Mouse (Mus musculus) heart, adult 2 months (tissue): ENCODE results near the gene Gpr142. TPM values are rescaled to one million over a fixed set of nuclear protein-coding genes. Genes with fewer than 3 reads are reported as not detected.

ENCODE experiments used
- DNase-seq, 2 experiments: peaks; one replicate each; pipeline ENCODE4 v3.0.0; 2021
- H3K27ac ChIP-seq: fragments of 200-600 bp; 2 replicates; pipeline ENCODE4 v1.8.1; 2022
- H3K27me3 ChIP-seq: fragments of 200-500 bp; 2 replicates; pipeline ENCODE4 v1.6.1; 2012; ENCODE audit warnings: mild to moderate bottlenecking, low read length, inconsistent platforms, mixed read lengths; ENCODE audit not compliant: control insufficient read depth, insufficient read depth
- H3K36me3 ChIP-seq: fragments of 200-500 bp; 2 replicates; pipeline ENCODE4 v1.6.1; 2012; ENCODE audit warnings: low read length, inconsistent platforms; ENCODE audit not compliant: control insufficient read depth, insufficient read depth
- H3K4me1 ChIP-seq: fragments of 200-500 bp; 2 replicates; pipeline ENCODE4 v1.6.1; 2011; ENCODE audit warnings: low read length; ENCODE audit not compliant: control insufficient read depth, insufficient read depth
- H3K4me3 ChIP-seq: fragments of 200-600 bp; 2 replicates; pipeline ENCODE4 v1.8.1; 2022
- H3K79me2 ChIP-seq: fragments of 200-500 bp; replicated peaks from 2 replicates; pipeline ENCODE4 v1.6.1; 2012; ENCODE audit warnings: mild to moderate bottlenecking, inconsistent platforms, low read length, moderate library complexity, mixed read lengths; ENCODE audit not compliant: control insufficient read depth, insufficient read depth
- H3K9ac ChIP-seq: fragments of 200-500 bp; 2 replicates; pipeline ENCODE4 v1.6.1; 2012; ENCODE audit warnings: low read depth, mild to moderate bottlenecking, control low read depth, inconsistent platforms, low read length, mixed read lengths
- CTCF ChIP-seq: fragments of 200-600 bp; IDR thresholded peaks from 2 replicates; pipeline ENCODE4 v1.8.1; 2022; ENCODE audit warnings: antibody characterized with exemption, mild to moderate bottlenecking, moderate library complexity
- EP300 ChIP-seq: fragments of 200-500 bp; IDR thresholded peaks from 2 replicates; pipeline ENCODE4 v1.6.1; 2011; ENCODE audit warnings: low read depth, low read length, control low read depth; ENCODE audit not compliant: insufficient read depth
- POLR2A ChIP-seq: fragments of 200-500 bp; IDR thresholded peaks from 2 replicates; pipeline ENCODE4 v1.6.1; 2011; ENCODE audit warnings: mild to moderate bottlenecking, low read depth, low read length, control low read depth; ENCODE audit not compliant: insufficient read depth
- WGBS: fragments of 180-500 bp; shearing (Covaris S2); methylation state at CpG from one replicate; pipeline ENCODE4 v1.1.7; 2018; 5-methylcytosine and 5-hydroxymethylcytosine counted together
- intact Hi-C: fragments of 180-260 bp; cut with DNase I; formaldehyde crosslinking; loops from one replicate; pipeline ENCODE4 v1.15.1; 2025
- polyA plus RNA-seq: library from polyadenylated mRNA; depleted of rRNA; stranded (reverse); fragments of >200 nt; gene quantifications from 2 replicates; pipeline ENCODE4 v1.2.3, GENCODE M21; 2012
- total RNA-seq, 2 experiments: library from RNA; stranded (reverse); gene quantifications; 2 replicates each; pipeline ENCODE4 v1.2.3; 2021

Gpr142 gene
- total and polyA plus RNA-seq, 3 experiments = not detected

DNA sequence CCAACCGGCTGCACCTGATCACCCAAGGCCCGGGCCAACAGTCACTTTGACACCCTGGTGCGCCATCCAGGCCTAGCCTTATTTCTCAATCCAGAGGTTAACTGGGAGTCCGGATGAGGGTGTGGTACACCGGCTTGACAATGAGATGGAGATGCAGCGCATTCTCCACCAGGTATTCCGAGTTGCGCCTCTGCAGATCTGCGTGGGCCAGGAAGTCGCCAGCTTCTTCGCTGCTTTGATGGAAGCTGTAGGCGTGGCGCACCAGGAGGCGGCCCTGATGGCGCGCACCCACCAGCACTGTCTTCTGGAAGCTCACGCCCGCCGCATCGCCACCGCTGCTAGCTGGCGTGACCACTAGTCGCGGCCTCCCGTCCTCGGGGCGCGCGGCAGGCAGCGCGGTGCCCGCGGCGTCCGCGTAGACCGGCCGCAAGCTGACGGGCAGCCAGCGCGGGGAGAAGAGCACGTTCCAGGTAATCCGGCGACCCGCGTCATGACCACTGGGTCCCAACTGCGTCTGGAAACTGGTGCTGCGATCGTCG, 7.3 kb upstream of the Gpr142 start:
- TF ChIP-seq EP300 (no peak), POLR2A (no peak), CTCF (no peak)
- H3K79me2 ChIP-seq = no peaks in the 10 kb centered on the region
- H3K36me3 ChIP-seq = no peaks in the 10 kb centered on the region
- peak overlapping the region; percentile 32 for H3K4me3 ChIP-seq
- 6% methylated on average over 50 of the region's 50 CpGs for WGBS
- H3K27ac ChIP-seq = no peak overlapping the region
- H3K27me3 ChIP-seq = peaks cover 14% of the 10 kb centered on the region
- DNase-seq = no peak
- H3K9ac ChIP-seq = no peak overlapping the region
- intact Hi-C loops = no loop called here
- 0 out of 2 replicates have a peak, but pooled peaks cover 1% of the 10 kb centered on the region for H3K4me1 ChIP-seq

GRCm38 (mm10) chr11:114791891-114792411, 6.8 kb upstream of the Gpr142 start:
- intact Hi-C loops = no loop called here
- Histone ChIP-seq H3K4me1 (0 out of 2 replicates have a peak, but pooled peaks cover 1% of the 10 kb centered on the region), H3K27me3 (peaks cover 10% of the 10 kb centered on the region), H3K79me2 (no peaks in the 10 kb centered on the region), H3K9ac (no peak overlapping the region), H3K27ac (no peak overlapping the region), H3K36me3 (no peaks in the 10 kb centered on the region), H3K4me3 (peak overlapping the region; percentile 32)
- TF ChIP-seq CTCF = no peak
- WGBS = 2% methylated on average over 50 of the region's 59 CpGs
- DNase-seq = no peak

GRCm38 (mm10) chr11:114792931-114793494, 5.7 kb upstream of the Gpr142 start:
- intact Hi-C loops = no loop called here
- Histone ChIP-seq H3K27me3 (peaks cover 10% of the 10 kb centered on the region), H3K9ac (no peak overlapping the region), H3K4me1 (0 out of 2 replicates have a peak, but pooled peaks cover 1% of the 10 kb centered on the region), H3K79me2 (no peaks in the 10 kb centered on the region), H3K36me3 (no peaks in the 10 kb centered on the region), H3K27ac (no peak overlapping the region), H3K4me3 (no peak overlapping the region)
- no peak for TF ChIP-seq EP300
- DNase-seq = no peak
- 53% methylated on average over 5 of the region's 5 CpGs for whole genome bisulfite sequencing

- Histone ChIP-seq H3K27ac (no peak overlapping the region), H3K4me1 (0 out of 2 replicates have a peak, but pooled peaks cover 1% of the 10 kb centered on the region), H3K79me2 (no peaks in the 10 kb centered on the region), H3K4me3 (no peak overlapping the region), H3K27me3 (peaks cover 10% of the 10 kb centered on the region), H3K9ac (no peak overlapping the region), H3K36me3 (no peaks in the 10 kb centered on the region)
- TF ChIP-seq CTCF (no peak), POLR2A (no peak), EP300 (no peak)
- intact Hi-C loops = no loop called here
- DNase-seq = no peak
- WGBS = 72% methylated on average over 19 of the region's 19 CpGs
Measured at GRCm38 (mm10) chr11:114793868-114794545, 4.7 kb upstream of the Gpr142 start.

DNA sequence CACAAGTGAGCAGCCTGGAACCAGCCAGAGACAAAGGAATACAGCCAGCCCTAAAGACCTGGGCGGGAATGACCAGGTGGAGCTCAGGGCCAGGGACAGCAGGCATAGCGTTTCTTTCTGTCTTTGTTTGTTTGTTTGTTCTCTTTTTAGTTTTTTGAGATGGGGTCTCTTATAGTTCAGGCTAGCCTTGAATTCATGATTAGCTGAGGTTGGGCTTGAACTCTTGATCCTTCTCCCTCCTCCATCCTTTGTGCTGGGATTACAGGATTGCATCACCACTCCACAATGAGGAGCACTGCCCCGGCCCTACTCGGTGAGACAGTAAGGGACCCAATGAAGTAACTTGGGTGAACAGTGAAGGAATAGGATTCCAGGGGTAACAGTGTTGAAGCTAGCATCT, 4.0 kb upstream of the Gpr142 start:
- no peak for DNase-seq
- no peak overlapping the region for H3K27ac ChIP-seq
- no peak for TF ChIP-seq CTCF
- H3K4me1 ChIP-seq = no peaks in the 10 kb centered on the region
- H3K9ac ChIP-seq = no peak overlapping the region
- intact Hi-C loops = no loop called here
- H3K4me3 ChIP-seq = no peak overlapping the region
- WGBS = 57% methylated on average over 4 of the region's 4 CpGs
- peaks cover 10% of the 10 kb centered on the region for H3K27me3 ChIP-seq
- no peaks in the 10 kb centered on the region for H3K79me2 ChIP-seq
- no peaks in the 10 kb centered on the region for H3K36me3 ChIP-seq

DNA sequence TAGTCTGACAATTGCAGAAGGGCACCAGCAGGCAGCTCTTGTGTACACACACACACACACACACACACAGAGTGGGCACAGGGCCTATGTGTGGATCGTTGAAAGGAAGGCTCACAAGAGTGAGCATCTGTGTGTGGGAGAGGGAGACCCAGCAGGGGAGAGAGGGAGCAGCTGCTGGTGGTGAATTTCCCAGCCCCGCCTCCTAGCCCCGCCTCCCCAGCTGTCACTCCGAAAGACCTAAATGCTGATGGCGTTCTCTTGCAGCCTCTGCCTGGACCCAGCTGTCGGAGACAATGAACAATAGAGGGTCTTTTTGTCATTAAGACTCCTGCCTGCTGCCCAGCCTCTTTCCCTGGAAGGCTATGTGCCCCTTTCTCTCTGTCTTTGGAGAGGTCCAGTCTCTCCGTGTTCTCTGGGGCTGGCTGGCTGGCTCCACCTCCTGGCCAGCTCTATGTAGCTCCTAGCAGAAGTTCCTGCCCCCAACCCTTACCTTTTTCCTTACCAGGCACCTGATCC, 3.4 kb upstream of the Gpr142 start:
- Histone ChIP-seq H3K4me1 (no peaks in the 10 kb centered on the region), H3K9ac (no peak overlapping the region), H3K27me3 (peaks cover 10% of the 10 kb centered on the region), H3K36me3 (no peaks in the 10 kb centered on the region), H3K27ac (no peak overlapping the region), H3K4me3 (no peak overlapping the region), H3K79me2 (no peaks in the 10 kb centered on the region)
- DNase-seq = peak; percentile 52 to 71
- intact Hi-C loops = no loop called here
- TF ChIP-seq CTCF (peak; percentile 48), EP300 (no peak), POLR2A (no peak)
- 0% methylated on average over 7 of the region's 7 CpGs for WGBS
